Mouse (Mus musculus) midbrain, embryonic 11.5 days (tissue): ENCODE data around the gene Mgarp. TPM values are rescaled to one million over a fixed set of nuclear protein-coding genes. Genes with fewer than 3 reads are reported as not detected.
A peak's percentile ranks its signal among the peaks of the same experiment; 100 is the strongest.
"Not testable (repeated sequence)": the region's sequence is repeated elsewhere in the genome, so short reads cannot be mapped to it uniquely, and the experiment has no call there.

Source experiments
- ATAC-seq: fragments of 200-750 bp; cut with Nextera tagmentation; 2 replicates; pipeline ENCODE4 v1.8.0; 2017; ENCODE audit warnings: moderate TSS enrichment, moderate library complexity; ENCODE audit not compliant: low FRiP score
- DNase-seq: peaks from one replicate; pipeline ENCODE4 v3.0.0; 2015; ENCODE audit warnings: low spot score; ENCODE audit errors: missing footprints
- H3K27ac ChIP-seq: fragments of 300-500 bp; sonication (generic); 2 replicates; pipeline ENCODE4 v1.5.1; 2014; ENCODE audit warnings: low read depth, low read length
- H3K27me3 ChIP-seq: fragments of 300-500 bp; sonication (generic); 2 replicates; pipeline ENCODE4 v1.6.1; 2014; ENCODE audit warnings: mild to moderate bottlenecking, low read length, moderate library complexity, mixed read lengths; ENCODE audit not compliant: control insufficient read depth, insufficient read depth
- H3K36me3 ChIP-seq: fragments of 300-500 bp; sonication (generic); 2 replicates; pipeline ENCODE4 v1.6.1; 2014; ENCODE audit warnings: mild to moderate bottlenecking, low read length, moderate library complexity, mixed read lengths; ENCODE audit not compliant: control insufficient read depth, insufficient read depth
- H3K4me1 ChIP-seq: fragments of 300-500 bp; sonication (generic); 2 replicates; pipeline ENCODE4 v1.6.1; 2014; ENCODE audit warnings: low read length; ENCODE audit not compliant: control insufficient read depth, insufficient read depth
- H3K4me2 ChIP-seq: fragments of 300-500 bp; sonication (generic); 2 replicates; pipeline ENCODE4 v1.6.1; 2014; ENCODE audit warnings: mild to moderate bottlenecking, moderate library complexity
- H3K4me3 ChIP-seq: fragments of 300-500 bp; sonication (generic); 2 replicates; pipeline ENCODE4 v1.5.1; 2014; ENCODE audit warnings: low read depth, low read length
- H3K9ac ChIP-seq: fragments of 300-500 bp; sonication (generic); 2 replicates; pipeline ENCODE4 v1.6.1; 2014; ENCODE audit warnings: low read length
- H3K9me3 ChIP-seq: fragments of 300-500 bp; sonication (generic); 2 replicates; pipeline ENCODE4 v1.6.1; 2016; ENCODE audit warnings: low read length; ENCODE audit not compliant: control insufficient read depth
- WGBS: fragments of 180-500 bp; shearing (Covaris S2); extraction: QIAGEN DNeasy Blood & Tissue Kit; methylation state at CpG from one replicate; pipeline ENCODE4 v1.1.7; 2014; 5-methylcytosine and 5-hydroxymethylcytosine counted together
- polyA plus RNA-seq: library from polyadenylated mRNA; unstranded; fragments of >200 nt; fragmentation: Nextera tagmentation; extraction: Ambion mirVana; gene quantifications from 2 replicates; pipeline ENCODE4 v1.2.1, GENCODE M21; 2014

The Mgarp gene
- polyA plus RNA-seq: 22.5 and 26.9 TPM in 2 replicates

- H3K27me3 ChIP-seq: peaks cover 4% of the 10 kb centered on the region; the same call in 1 of the 2 replicates
- H3K9me3 ChIP-seq: no peaks in the 10 kb centered on the region
- H3K9ac ChIP-seq: peak within 1 kb of the TSS; percentile 43
- H3K27ac ChIP-seq: no peak within 1 kb of the TSS
- ATAC-seq (peak; percentile 82), DNase-seq (peak; percentile 98)
- H3K4me2 ChIP-seq: peak within 1 kb of the TSS; percentile 53
- peaks cover 10% of the 10 kb centered on the region; the same call in 1 of the 2 replicates for H3K4me1 ChIP-seq
- peak within 1 kb of the TSS; percentile 38 for H3K4me3 ChIP-seq
- no peaks in the 10 kb centered on the region for H3K36me3 ChIP-seq
- 2% methylated on average over 41 of the region's 41 CpGs for WGBS
These were observed at the start of gene Mgarp for GRCm38 (mm10) chr3:51396219-51397068. Gene Mgarp (minus strand): TSS chr3:51396738.

GRCm38 (mm10) chr3:51434871-51435595 lies 38.5 kb upstream of the Mgarp start:
- 86% methylated on average over 3 of the region's 3 CpGs for WGBS

GRCm38 (mm10) chr3:51434364-51434763 lies 37.8 kb upstream of the Mgarp start:
- H3K9ac ChIP-seq: not testable (repeated sequence)

More at GRCm38 (mm10) chr3:51434871-51435595, 38.5 kb upstream of the Mgarp start:
- Histone ChIP-seq H3K27me3 (no peaks in the 10 kb centered on the region), H3K4me1 (no peaks in the 10 kb centered on the region), H3K9me3 (no peaks in the 10 kb centered on the region), H3K4me2 (no peak overlapping the region), H3K4me3 (no peak overlapping the region), H3K27ac (no peak overlapping the region), H3K36me3 (no peaks in the 10 kb centered on the region), H3K9ac (no peak overlapping the region)
- DNase-seq (no peak), ATAC-seq (no peak)

GRCm38 (mm10) chr3:51425394-51425793 lies 28.9 kb upstream of the Mgarp start:
- Histone ChIP-seq H3K9me3 (no peaks in the 10 kb centered on the region), H3K36me3 (no peaks in the 10 kb centered on the region), H3K4me1 (no peaks in the 10 kb centered on the region), H3K27ac (no peak overlapping the region), H3K4me2 (no peak overlapping the region), H3K4me3 (no peak overlapping the region), H3K9ac (no peak overlapping the region), H3K27me3 (no peaks in the 10 kb centered on the region)
- DNase-seq: no peak
- no peak for ATAC-seq

More at GRCm38 (mm10) chr3:51434364-51434763, 37.8 kb upstream of the Mgarp start:
- H3K9me3 ChIP-seq, H3K27ac ChIP-seq, H3K4me3 ChIP-seq, DNase-seq, H3K36me3 ChIP-seq, ATAC-seq, H3K27me3 ChIP-seq, H3K4me1 ChIP-seq, H3K4me2 ChIP-seq: not testable (repeated sequence)
- 87% methylated on average over 5 of the region's 5 CpGs for WGBS

GRCm38 (mm10) chr3:51421921-51422320 lies 25.4 kb upstream of the Mgarp start:
- DNase-seq (no peak), ATAC-seq (no peak)
- WGBS: 88% methylated on average over 3 of the region's 3 CpGs
- Histone ChIP-seq H3K27me3 (no peaks in the 10 kb centered on the region), H3K4me1 (peaks cover 9% of the 10 kb centered on the region), H3K9ac (no peak overlapping the region), H3K27ac (no peak overlapping the region), H3K36me3 (no peaks in the 10 kb centered on the region; the same call in 1 of the 2 replicates), H3K4me3 (no peak overlapping the region), H3K9me3 (no peaks in the 10 kb centered on the region), H3K4me2 (no peak overlapping the region)

- Histone ChIP-seq H3K36me3 (no peaks in the 10 kb centered on the region; the same call in 1 of the 2 replicates), H3K4me3 (peak overlapping the region; percentile 5; the same call in 1 of the 2 replicates), H3K27ac (no peak overlapping the region), H3K27me3 (no peaks in the 10 kb centered on the region), H3K9ac (no peak overlapping the region), H3K4me2 (peak overlapping the region; percentile 79; the same call in 1 of the 2 replicates), H3K9me3 (no peaks in the 10 kb centered on the region), H3K4me1 (peaks cover 18% of the 10 kb centered on the region)
- 73% methylated on average over 2 of the region's 2 CpGs for WGBS
- no peak for DNase-seq
- ATAC-seq: no peak
These were observed 21.4 kb upstream of the Mgarp start for GRCm38 (mm10) chr3:51417966-51418365.

GRCm38 (mm10) chr3:51417485-51417884 lies 20.9 kb upstream of the Mgarp start:
- H3K4me1 ChIP-seq: peaks cover 18% of the 10 kb centered on the region
- H3K4me3 ChIP-seq: peak overlapping the region; percentile 76
- no peaks in the 10 kb centered on the region for H3K9me3 ChIP-seq
- 42% methylated on average over 2 of the region's 2 CpGs for WGBS
- DNase-seq: no peak
- peak overlapping the region; percentile 79 for H3K4me2 ChIP-seq
- no peak overlapping the region; the same call in 1 of the 2 replicates for H3K9ac ChIP-seq
- no peaks in the 10 kb centered on the region for H3K27me3 ChIP-seq
- no peak overlapping the region for H3K27ac ChIP-seq
- ATAC-seq: no peak
- H3K36me3 ChIP-seq: no peaks in the 10 kb centered on the region; the same call in 1 of the 2 replicates

GRCm38 (mm10) chr3:51417135-51417458 lies 20.6 kb upstream of the Mgarp start:
- Histone ChIP-seq H3K27ac (peak overlapping the region; percentile 87; the same call in 1 of the 2 replicates), H3K9me3 (no peaks in the 10 kb centered on the region), H3K4me2 (peak overlapping the region; percentile 79), H3K4me3 (peak overlapping the region; percentile 76), H3K36me3 (no peaks in the 10 kb centered on the region; the same call in 1 of the 2 replicates), H3K27me3 (no peaks in the 10 kb centered on the region), H3K4me1 (peaks cover 18% of the 10 kb centered on the region), H3K9ac (peak overlapping the region; percentile 93)
- WGBS: 10% methylated on average over 8 of the region's 8 CpGs
- no peak for ATAC-seq
- DNase-seq: peak; percentile 92
